Mouse (Mus musculus) cerebellum, adult 9-10 months (tissue): ENCODE measurements around the gene Plxnd1.

Source experiments
- DNase-seq: peaks from one replicate; pipeline ENCODE4 v3.0.0; 2022

The Plxnd1 gene

DNA sequence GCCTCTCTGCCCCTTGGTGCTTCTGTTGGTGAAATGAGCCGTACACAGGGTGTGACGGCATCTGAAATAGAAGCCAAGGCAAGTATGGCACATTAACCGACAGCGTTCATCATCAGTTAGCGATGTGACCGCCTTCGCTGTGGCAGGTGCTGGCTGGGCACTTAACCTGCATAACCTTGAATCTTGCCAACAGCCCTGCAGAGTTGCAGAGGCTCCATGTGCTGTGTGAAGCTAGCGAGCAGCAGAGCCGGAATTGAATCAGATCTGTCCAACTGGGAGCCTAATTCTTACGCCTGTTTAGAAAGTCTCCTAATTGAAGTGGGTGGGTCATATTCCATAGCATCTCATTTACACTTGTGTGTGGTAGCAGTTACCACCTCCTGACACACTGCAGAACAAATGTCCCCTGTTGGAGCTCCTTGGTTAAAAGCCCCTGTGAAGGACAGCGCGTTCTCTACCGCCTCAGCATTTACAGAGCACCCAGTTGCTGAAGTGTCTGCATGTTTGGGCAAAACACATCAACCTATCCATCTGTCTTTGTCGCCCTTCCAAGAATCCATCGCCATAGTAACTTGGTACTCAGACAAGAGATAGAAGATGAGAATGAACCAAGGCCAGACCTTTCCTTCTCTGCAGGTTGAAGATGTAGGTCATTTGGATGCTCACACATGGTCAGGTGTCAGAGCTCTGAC is 80.1 kb downstream of the Plxnd1 start:
- peak; percentile 81 for DNase-seq

DNA sequence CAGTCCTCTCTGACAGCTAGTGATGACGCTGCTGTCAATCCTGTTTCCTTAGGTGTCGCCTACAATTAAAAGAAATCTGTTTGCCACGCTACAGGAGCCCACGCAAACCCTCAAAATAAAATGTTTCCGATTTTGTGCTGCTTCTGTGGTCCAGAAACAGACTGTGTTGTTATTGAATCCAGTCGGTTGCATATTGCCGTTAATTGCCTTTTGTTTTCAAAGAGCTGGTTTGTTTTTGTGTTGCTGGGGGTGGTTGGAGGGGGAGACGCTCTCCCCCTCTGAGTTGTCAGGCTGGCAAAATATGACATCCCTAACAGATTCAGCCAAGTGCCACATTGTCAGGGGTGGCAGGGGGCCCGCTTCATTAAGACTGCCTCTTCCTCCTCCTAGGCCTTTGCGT is 81.3 kb downstream of the Plxnd1 start:
- no peak for DNase-seq

- no peak for DNase-seq
Measured at GRCm38 (mm10) chr6:115911763-115912162, 83.0 kb downstream of the Plxnd1 start.

DNA sequence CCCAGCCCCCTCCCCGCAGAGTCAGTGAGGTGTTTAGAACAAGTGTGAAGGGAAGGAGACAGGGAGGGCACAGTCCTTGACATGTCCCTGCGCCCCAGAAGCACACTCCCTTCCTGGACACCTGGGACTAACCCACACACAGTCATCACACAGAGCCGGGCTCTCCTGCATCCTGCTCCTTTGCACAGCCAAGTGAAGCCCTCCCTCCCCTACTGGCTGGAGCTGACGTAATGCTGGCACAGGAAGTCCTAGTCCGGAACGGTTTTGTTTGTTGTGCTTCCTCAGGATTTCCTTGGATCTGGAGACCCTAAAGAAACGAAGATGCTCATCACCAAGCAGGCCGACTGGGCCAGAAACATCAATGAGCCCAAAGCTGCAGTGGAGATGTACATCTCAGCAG is 84.9 kb downstream of the Plxnd1 start:
- no peak for DNase-seq

DNA sequence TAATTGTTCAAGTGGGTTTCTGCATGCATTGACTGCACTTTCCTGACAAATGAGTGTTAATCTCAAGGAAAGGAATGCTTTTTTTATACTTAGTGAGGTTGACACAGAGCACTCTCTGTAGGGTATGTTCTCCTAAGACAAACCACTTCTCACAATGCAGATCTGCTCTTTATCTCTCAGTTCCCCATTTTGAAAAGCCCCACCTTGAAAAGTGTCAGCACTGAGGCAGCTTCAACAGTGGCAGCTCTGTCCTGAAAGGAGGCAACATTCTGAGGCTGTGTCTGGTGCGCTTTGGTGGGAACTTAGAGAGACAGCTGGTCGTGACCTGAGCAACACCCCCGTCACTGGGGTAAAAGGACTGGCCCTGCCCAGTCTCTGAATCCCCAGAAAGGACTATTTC is 85.8 kb downstream of the Plxnd1 start:
- no peak for DNase-seq

DNA sequence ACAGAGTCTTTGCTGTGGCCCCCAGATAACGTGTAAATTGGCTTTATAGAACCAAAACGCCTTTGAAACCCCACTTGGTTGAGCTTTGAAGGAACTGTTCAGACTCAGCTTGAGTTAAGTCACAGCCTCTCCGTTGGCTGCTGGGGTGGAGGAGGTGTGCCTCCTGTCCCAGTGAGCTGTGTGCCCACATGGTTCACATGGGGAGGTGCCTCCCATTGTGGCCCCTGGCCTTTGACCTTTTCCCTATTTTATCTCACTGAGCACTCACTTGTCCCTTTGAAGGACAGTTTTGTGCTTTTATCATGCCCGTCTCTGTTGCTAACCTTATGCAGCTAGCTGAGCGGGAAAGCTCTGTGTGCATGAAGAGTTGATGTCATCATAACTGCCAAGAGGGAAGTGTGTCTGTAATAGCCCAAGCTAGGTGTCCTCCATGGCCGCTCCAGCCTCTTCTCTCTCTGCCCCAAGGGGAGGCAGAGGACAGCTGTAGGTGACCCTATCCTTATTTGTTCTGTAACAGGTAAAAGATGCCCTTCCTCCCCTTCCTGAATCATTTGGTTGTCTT is 86.3 kb downstream of the Plxnd1 start:
- DNase-seq = no peak

DNA sequence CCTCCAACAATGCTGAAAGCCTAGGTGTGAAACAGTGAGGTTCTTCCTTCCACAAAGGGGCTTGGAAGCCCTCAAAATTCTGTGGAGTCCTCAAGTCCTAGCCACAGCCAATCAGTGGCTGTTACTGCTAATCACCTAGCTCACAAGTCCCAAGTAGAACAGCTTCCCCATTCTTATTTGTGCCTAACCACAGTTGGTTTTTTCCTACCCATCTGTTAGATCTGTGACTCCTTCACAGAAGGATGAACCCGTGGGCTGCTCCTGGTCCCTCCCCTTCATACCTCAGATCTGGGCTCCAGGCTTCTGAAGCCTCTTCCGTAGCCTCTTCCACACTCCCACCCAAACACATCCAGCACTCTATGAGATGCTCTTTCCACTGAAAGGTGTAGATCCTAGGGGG is 87.9 kb downstream of the Plxnd1 start:
- no peak for DNase-seq

GRCm38 (mm10) chr6:115906455-115906854 is 88.3 kb downstream of the Plxnd1 start:
- DNase-seq = no peak

DNA sequence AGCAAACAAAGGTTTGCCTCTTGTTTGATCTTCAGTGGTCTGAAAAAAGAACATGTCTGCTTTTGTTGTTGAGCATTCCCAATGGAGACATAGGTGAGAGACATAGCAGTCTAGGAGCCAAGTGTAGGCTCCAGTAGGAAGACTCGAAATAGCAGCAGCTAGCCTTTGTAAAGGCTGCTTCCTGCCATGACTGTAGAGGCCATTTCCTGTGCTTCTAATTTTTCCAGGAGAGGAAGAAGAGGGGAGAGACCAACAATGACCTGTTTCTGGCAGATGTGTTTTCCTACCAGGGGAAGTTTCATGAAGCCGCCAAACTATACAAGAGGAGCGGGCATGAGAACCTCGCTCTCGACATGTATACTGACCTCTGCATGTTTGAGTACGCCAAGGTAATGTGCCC is 89.2 kb downstream of the Plxnd1 start:
- DNase-seq = no peak
